Mouse (Mus musculus): ENCODE measurements around the gene Pygo1.

- TF ChIP-seq CTCF (IDR thresholded peaks at IDR 0.05; ENCODE audit: control insufficient read depth, insufficient read depth, insufficient read length) (no peak), MAX (IDR thresholded peaks at IDR 0.05) (no peak)
Observed at GRCm38 (mm10) chr9:72944286-72944685, 18.8 kb downstream of the Pygo1 start.

Measured in C2C12 (cell line).